Mouse (Mus musculus) left cerebral cortex, postnatal 4 days (tissue): ENCODE data around the gene Ywhah. TPM values are rescaled to one million over a fixed set of nuclear protein-coding genes. Genes with fewer than 3 reads are reported as not detected.
"Not testable (repeated sequence)": the region's sequence is repeated elsewhere in the genome, so short reads cannot be mapped to it uniquely, and the experiment has no call there.

Experiments used
- DNase-seq: peaks from one replicate; pipeline ENCODE4 v3.0.0-alpha.2; 2022
- intact Hi-C: fragments of 180-260 bp; cut with DNase I; formaldehyde crosslinking; loops from one replicate; pipeline ENCODE4 v1.15.1; 2025
- total RNA-seq, 2 experiments: library from RNA; stranded (reverse); gene quantifications; 2 replicates each; pipeline ENCODE4 v1.2.3; 2021

Ywhah gene
- total RNA-seq, 2 experiments from 2014 or later, result 633 to 669 TPM

DNA sequence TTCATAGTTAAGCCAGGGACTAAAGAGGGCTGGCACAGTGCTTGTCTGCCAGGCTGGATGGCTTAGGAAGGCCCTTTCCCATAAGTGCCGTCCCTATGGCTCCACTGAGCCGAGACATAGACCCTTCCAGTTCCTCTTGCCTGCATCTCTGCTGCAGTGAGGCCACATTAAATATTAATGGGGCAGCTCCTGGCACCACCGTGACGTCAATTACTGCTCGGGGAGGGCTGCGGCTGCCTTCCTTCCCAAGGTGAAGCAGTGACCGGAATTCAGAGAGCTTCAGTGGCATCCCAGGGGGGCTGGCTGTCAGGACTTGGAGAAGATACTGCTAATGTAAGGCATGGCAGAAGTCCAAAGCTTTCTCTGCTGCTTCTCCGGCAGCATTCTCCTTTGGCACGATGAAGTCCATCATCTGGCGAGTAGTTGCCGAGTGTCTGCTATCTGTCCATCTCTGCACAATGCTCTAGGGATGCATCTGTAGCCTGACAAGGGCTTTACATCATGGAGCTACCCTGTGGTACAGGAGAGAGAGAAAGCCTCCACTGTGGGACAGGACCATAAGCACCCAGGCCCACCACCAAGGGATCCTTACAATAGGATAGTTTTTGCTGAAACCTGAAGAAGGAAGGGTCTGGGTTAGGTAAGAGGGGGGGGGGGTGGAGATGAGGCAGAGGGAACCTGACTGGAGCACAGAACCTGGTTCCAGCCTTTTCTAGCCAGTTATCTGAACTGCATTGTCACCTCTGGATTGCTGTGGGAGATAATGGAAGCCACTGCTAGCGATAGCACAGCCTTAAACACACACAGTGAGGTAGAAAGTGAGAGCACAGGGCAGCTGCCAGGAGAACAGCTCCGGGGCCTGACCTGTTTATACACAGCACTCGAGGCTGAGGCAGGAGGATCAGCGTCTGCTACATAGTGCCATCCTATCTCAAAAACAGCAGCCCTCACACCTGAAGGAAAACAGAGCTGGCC, 7.2 kb upstream of the Ywhah start:
- DNase-seq, result peak; percentile 80

DNA sequence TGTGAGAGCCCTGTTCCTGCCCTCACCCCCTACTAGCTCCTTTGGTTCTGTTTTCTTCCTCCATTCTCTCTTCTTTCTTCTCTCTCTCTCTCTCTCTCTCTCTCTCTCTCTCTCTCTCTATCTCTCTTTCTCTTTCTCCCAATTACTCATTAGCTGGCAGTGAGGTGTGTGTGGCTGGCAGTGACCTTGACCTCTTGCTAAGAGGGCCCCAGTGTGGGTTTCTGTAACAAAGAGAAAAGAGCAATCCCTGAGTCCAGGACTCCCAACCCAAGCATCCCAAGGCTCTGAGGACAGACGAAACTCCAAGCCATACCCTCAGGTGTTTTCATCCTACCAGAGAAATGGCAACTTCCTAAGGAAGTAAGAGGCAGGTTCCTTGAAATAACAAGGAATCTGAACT, 4.5 kb upstream of the Ywhah start:
- no peak for DNase-seq
- intact Hi-C loops, result no loop called here

More for the DNA sequence above, 7.2 kb upstream of the Ywhah start:
- intact Hi-C loops, result no loop called here

DNA sequence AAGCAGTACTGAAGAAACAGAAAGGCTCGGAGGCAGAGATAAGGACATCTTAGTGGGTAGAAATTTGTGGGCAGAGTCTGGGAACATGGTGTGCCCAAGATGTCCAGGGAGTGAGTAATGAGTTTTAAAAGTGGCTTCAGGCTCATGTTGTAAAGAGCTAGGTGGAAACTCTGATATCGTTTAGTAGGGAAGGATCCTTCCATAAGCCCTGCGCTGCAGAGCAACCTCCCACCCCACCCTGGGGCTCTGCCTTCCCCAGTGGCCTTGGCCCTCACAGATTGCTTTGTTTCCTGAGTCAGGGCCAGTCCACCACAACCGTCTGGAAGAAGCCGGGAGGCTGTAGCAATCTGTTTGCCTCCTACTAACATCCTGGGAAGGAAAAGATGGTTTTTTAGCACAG, 3.0 kb upstream of the Ywhah start:
- DNase-seq, result no peak
- intact Hi-C loops, result no loop called here

DNA sequence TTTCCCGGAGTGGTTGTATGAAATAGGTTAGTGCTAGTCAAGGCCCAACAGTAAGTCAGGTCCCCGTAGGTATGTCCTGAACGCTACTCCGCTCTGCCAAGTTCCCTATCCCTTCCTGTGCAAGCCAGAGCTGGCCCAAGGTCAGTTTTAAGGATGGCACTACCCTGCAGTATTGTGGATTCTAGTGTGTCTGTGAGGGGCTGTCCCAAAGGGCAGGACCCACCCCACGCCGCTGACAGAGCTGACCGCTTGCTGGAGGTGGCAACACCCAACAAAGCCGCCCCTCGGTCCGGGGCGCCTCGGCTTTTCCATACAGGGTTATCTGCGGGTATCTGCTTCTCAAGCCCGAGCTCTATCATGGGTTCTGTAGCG, 441 bp upstream of the Ywhah start:
- DNase-seq, result no peak
- intact Hi-C loops, result no loop called here

DNA sequence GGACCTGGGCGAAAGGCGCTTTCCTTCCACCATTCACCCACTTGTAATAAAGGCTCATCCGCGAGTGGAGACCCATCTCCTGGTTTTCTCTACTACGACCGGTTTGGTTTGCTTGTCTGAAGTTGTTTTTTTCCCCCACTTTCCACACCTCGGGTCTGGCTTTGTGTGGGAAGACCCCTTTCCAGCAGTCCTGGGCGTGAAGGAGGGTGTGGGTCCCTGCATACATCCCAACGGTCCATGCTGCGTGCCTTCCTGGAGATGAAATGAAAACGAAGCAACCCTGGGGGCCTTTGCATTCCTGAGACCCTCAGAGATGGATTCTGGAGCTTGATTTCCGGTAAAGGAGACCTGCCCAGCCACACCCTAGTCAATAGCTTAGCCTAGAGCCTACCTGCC, 808 bp downstream of the Ywhah start:
- no peak for DNase-seq
- intact Hi-C loops, result no loop called here

DNA sequence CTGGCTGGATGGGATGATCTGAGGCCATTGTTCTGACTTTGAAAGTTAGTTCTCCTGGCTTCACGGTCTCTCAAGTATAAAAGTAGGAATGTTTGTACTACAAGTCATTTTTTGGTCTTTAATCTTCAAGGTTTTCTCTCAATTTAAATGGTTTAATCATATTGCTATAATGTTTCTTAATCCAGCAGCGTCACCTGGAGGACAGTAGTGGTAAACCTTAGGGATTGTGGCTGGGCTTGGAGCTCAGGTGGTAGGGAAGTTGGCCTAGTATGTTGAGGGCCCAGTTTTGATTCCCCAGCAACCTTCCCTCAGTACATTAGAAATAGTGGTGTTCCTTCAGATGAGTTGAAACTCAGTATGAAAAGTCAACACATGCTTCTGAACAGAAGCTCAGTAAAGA, 3.0 kb downstream of the Ywhah start:
- intact Hi-C loops, result no loop called here

DNA sequence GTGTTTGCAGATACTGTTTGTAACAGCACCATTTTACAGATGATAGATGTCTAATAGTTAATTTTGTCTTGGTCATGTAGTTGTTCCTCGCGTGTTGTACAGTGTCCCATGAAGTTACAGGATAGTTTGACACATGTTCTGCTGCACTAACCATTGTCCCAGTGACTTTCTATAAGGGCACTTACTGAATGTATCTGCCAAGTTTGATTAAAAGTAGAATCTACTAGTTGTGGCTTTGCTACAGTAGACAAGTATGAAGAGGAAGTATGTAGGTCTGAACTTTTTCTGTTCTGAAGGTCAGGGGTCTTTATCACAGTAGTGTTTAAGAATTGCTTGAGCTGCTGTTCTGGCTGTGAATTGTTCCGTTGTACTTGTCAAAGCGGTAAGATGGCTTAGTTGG, 4.7 kb downstream of the Ywhah start:
- DNase-seq, result no peak
- intact Hi-C loops, result no loop called here

More for the DNA sequence above, 3.0 kb downstream of the Ywhah start:
- DNase-seq, result no peak

DNA sequence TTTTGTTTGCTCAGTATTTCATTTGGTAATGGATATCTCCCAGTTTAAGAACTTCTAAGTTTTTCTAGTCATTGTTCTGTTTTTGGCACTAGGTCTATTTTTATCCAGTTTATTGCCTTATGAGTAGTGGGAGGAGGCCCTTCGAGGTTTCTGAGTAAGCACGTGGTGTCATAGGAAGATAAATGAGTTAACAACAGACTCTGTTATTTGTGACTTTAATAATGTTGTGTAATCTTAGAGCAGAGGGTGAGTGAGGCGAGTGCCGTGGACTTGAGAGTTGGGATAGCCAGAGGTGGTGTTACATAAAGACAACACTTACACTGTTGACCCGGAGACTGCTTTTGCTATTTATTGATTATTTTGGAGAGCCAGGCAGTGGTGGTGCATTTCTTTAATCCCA, 5.9 kb downstream of the Ywhah start:
- intact Hi-C loops, result no loop called here
- no peak for DNase-seq

DNA sequence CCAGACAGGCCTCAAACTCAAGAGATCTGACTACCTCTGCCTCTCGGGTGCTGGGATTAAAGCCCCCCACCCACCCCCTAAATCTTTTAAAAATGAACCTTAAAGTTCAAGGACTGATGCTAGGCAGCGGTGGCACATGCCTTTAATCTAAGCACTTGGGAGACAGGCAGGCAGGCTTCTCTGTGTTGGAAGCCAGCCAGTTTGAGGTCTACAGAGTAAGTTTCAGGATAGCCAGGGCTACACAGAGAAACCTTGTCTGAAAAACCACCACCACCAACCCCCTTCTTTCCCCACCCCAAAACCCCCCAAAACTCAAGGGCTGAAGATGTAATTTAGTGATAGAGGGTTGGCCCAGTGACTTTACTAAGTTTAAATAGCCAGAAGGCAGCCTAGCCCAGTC, 10.0 kb downstream of the Ywhah start:
- intact Hi-C loops, result no loop called here
- DNase-seq, result no peak

DNA sequence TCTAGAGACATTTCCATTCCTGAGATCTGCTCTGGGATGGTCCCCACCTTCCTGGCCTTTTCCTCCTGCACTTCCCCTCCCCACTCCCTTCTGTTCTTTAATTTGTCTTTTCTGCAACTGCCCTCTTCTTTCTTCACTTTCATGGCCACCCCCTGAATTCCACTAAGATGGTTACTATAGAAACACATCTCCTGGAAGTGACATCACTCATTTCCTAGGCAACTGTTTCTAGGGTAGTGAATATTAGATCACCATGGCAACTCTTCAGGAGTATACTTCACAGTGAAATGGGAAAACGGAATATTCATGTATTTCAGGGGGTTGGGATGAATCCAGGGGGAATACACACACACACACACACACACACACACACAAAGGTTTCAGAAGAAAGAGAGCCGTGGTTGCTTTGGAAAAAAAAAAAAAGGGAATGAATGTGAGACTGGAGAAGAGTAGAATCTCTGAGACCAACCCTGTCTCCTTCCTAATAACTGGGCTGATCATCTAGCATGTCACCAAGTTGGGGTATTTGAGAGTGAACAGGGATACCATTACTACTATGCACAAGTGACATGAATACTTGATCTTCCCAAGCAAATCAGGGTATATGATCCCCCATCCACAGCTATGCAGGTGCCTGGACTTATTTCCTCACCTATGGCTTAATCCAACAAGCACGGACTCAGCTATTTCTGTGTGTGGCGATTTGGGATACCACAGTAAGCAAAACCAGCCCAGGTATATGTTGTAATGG, 12.0 kb downstream of the Ywhah start:
- intact Hi-C loops, result loop anchor here (10.0 kb wide), 1 partner anchor 96 kb away; no protein-coding TSS in a partner anchor

DNA sequence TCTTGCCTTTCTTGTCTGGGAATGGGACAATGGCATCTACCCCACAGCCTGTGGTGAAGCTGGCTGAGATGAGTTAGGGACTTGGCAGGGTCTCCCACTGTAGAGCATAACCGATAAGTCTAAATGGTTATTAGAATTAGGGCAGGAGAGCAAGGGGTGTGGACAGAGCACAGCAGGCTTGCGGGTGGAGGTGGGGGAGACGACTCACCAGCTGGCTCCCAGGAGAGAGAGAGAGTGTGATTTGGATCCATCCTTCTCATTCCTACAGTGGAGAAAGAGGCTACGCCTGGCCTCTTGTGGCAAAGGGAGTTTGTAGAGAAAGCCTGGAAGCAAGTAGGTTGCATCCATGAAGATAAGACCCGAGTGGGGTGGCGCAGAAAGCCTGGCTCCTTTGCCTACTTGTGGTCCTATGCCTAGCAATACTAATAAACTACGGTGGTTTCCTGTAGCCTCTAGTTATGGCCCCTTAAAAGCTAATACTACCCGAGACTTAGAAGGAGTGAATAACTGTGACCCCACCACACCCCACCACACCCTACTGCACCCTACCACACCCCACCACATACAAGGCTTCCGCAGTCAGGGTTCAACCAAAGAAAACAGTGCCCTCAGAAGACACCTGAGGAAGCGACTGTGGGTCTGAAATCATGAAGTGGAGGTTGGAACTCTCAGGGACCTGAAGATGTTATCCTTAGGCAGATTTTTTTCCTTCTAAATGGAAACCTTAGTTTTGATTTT, 13.6 kb downstream of the Ywhah start:
- DNase-seq, result no peak
- intact Hi-C loops, result loop anchor here (10.0 kb wide), 1 partner anchor 97 kb away; no protein-coding TSS in a partner anchor

More for the DNA sequence above, 12.0 kb downstream of the Ywhah start:
- DNase-seq, result no peak

DNA sequence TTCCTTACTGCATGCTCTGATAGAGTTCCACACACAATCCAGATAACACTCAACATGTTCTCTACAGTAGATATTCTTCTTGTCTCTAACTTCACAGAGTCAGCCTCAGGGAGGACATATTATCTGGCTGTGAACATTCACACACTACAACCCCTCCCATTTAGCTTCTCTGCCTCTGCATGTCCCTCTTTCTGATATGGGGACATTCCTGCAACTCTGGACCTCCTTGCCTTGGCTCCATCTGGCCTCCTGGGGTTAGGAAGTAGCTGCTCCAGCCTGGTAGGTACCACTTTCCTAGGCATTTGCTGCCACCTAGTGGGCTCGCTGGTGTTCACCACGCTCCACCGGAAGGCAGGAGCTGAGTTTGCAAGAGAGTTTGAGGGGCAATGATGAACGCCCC, 14.5 kb downstream of the Ywhah start:
- intact Hi-C loops, result loop anchor here (10.0 kb wide), 1 partner anchor 98 kb away; no protein-coding TSS in a partner anchor

DNA sequence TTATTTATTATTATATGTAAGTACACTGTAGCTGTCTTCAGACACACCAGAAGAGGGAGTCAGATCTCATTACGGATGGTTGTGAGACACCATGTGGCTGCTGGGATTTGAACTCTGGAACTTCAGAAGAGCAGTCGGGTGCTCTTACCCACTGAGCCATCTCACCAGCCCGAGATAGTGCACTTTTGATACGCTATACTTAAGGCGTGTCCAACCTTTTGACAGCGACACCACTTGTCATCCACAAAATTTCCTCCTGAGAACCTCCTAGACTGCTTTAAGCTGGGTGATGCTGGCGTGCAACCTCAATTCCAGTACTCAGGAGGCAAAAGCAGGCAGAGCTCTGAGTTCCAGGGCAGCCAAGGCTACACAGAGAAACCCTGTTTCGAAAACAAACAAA, 15.0 kb downstream of the Ywhah start:
- intact Hi-C loops, result loop anchor here (10.0 kb wide), 1 partner anchor 99 kb away; no protein-coding TSS in a partner anchor
- not testable (repeated sequence) for DNase-seq

More for the DNA sequence above, 14.5 kb downstream of the Ywhah start:
- DNase-seq, result peak; percentile 88

DNA sequence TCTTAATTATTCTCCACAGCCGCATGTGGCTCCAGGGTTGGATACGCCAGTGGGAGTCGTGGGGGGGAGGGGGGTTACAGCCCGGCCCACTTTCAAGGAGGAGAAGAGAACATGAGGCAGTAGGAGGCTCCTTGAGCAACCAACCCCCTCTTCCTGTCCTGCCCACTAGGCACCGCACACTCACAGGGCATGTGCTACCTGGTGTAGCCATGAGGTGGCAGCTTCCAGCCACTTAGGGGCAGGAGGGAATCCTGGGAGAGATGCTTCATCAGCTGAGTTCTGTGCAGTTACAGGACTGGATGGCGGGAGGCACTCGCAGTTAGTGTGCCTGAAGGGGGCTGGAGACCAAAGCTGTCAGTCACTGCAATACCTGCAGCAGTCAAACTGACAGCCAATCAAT, 15.5 kb downstream of the Ywhah start:
- DNase-seq, result no peak
- intact Hi-C loops, result loop anchor here (10.0 kb wide), 1 partner anchor 99 kb away; no protein-coding TSS in a partner anchor

DNA sequence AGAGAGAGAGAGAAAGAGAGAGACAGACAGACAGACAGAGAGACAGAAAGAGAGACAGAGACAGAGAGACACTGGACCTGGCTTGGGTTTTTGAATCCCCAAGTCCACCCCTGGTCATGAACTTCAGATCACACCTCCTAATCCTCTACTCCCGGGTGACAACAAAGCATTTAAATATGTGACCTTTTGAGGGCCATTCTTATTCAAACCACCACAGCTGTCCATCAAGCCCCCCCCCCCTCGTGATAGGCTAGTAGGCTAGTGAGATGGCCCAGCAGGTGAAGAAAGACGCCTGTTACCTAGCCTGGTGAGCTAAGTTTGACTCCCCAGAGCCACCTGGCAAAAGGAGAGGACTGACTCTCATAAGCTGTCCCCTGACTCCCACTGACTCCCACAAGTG, 16.3 kb downstream of the Ywhah start:
- no peak for DNase-seq

DNA sequence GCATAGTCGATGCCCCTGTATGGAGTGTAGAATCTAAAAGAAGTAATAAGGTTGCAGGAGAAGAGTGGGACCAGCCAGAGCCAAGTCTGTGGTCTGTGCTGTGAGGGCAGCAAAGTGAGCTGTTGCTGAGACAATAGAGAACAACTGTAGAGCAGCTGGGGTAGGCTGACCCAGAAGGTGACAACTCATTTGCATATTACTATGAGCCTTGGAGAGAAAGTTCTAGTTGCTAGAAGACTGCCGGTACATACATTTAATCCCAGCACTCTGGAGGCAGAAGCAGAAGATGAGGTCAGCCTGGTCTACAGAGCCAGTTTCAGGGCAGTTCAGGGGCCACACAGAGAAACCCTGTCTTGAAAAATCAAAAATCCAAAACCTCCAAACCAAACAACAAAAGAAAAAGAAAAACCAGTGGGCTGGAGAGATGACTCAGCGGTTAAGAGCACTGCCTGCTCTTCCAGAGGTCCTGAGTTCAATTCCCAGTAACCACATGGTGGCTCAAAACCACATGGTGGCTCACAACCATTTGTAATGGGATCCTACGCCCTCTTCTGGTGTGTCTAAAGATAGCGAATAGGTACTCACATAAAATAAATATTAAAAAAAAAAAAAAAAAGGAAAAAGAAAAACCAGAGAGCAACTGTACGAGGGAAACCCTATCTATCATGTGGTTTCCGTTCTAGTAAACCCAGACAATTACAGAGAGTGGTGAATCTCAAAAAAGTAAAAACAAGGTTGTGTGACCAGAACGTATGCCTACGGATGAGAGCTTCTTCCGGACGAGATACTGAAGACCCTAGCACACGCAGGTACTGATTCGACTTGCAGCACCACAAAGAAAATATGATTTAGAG, 20.3 kb downstream of the Ywhah start:
- DNase-seq, result no peak
- intact Hi-C loops, result loop anchor here (10.0 kb wide), 1 partner anchor 104 kb away; no protein-coding TSS in a partner anchor

More for the DNA sequence above, 16.3 kb downstream of the Ywhah start:
- intact Hi-C loops, result loop anchor here (10.0 kb wide), 1 partner anchor 100 kb away; no protein-coding TSS in a partner anchor

DNA sequence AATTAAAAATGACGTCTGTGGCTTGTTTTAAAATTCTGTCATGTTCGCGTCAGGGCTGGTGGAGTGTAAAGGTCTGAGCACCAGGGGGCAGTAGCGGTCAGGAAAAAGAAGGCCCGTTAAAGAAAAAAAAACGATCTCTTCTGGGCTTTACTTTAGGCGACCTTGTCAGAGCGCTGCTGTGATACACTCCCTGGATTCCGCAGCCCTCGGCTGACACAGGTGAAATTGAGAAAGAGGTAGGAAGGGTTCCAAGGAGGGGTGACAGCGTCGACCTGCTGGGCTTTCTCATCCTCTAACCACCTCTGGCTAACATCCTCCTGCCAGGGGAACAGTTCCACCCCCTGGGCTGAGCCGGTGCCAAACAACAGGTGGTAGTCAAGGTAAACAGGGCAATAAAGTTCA, 20.9 kb downstream of the Ywhah start:
- intact Hi-C loops, result loop anchor here (10.0 kb wide), 1 partner anchor 105 kb away; no protein-coding TSS in a partner anchor
- DNase-seq, result peak; percentile 69

DNA sequence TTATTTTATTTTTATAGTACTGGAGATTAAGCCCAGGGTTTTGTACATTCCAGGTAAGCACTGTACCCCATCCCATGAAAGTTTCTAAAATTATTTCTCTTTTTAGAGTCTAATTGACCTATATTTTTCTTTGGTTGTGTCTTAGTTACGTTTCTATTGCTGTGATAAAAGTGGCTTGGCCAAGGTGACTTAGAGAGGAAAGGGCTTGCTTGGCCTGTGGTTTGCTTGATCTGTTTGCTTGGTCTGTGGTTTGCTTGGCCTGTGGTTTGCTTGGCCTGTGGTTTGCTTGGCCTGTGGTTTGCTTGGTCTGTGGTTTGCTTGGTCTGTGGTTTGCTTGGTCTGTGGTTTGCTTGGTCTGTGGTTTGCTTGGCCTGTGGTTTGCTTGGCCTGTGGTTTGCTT, 22.1 kb downstream of the Ywhah start:
- intact Hi-C loops, result loop anchor here (5.0 kb wide), 1 partner anchor 102 kb away; no protein-coding TSS in a partner anchor
- not testable (repeated sequence) for DNase-seq

DNA sequence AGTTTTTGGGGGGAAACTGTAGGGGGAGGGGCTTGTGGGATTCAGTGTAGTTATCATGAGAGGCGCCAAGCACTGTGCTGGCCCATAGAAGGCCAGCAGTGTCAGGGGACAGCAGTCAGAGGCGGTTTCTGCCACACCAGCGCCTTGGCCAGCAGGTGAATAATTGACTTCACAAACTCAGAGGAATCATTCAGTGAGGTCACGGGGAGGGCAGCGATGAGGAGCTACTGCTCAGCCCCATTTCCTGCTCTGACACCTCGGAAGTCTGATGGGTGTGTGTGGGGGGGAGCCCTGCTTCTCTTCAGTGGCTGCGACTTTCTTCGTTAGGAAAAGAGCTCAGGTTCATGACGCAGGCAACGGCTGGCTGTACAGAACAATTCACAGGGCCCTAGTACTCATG, 24.8 kb downstream of the Ywhah start:
- intact Hi-C loops, result loop anchor here (5.0 kb wide), 1 partner anchor 99 kb away; no protein-coding TSS in a partner anchor
- no peak for DNase-seq
